Mouse (Mus musculus) brain, embryonic 18.5 days (tissue): ENCODE results near the gene Ccer2.

Experiments
- DNase-seq: peaks from one replicate; pipeline ENCODE4 v3.0.0-alpha.2; 2012; ENCODE audit warnings: low read depth, low spot score

The Ccer2 gene

GRCm38 (mm10) chr7:28749935-28750334, 6.0 kb upstream of the Ccer2 start:
- DNase-seq, result no peak

GRCm38 (mm10) chr7:28758623-28759022, 2.6 kb downstream of the Ccer2 start:
- no peak for DNase-seq

GRCm38 (mm10) chr7:28761907-28762306, 5.9 kb downstream of the Ccer2 start:
- DNase-seq, result no peak

- no peak for DNase-seq
Measured at GRCm38 (mm10) chr7:28765211-28765610, 9.2 kb downstream of the Ccer2 start.

DNA sequence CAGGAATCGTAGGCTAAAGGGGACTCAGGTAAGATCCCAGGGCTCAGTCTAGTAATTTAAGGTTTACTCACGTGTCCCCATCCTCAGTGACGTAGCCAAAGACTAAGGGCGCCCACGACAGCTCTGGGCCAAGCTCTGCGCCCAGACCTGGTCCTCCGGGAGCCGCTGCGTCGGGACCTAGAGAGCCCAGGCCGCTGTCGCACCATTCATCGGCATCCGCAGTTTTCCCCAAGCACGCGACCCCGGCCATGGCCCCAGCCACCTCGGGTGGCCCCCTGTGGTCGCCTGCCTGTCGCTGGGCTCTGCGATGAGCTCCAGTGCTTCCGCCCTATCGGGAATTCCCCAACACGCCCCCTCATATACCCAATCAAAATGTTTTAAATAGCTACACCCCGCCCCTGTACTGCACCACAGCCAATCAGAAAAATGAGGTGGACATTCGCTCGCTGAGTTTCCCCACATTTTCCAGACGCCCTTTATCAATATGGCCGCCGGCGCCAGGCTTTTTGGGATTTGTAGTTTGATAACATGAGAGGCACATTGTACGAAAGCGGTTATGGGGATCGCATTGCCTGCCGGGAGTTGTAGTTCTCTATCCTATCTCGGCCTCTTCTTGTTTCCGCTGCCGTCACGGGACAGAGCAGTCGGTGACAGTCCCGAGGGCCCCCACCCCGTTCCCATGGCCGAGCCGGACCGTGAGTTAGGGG, 10.4 kb downstream of the Ccer2 start, which contains the start of gene Sirt2:
Gene Sirt2, plus strand, starts transcription at position 563 of the 707 bp plus-strand sequence.
- DNase-seq, result peak; percentile 98

DNA sequence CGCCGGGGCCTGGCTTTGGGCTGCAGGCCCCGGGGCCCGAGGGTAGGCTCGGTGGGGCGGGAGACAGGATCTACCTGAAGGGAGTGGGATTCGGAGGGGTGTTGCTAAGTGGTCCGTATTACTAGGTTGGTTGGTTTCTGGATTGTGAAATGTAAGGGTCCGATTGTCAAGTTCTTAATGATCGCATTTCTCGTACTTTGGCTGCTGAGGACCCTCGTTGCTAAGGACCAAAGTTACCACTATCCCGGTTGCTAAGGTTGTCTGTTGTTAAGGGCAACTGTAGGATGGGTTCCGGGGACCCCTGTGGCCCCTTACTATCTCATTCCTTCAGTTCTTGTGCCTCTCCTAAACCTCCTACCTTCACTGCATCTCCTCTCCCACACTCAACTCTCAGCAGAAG, 10.9 kb downstream of the Ccer2 start:
- DNase-seq, result no peak

DNA sequence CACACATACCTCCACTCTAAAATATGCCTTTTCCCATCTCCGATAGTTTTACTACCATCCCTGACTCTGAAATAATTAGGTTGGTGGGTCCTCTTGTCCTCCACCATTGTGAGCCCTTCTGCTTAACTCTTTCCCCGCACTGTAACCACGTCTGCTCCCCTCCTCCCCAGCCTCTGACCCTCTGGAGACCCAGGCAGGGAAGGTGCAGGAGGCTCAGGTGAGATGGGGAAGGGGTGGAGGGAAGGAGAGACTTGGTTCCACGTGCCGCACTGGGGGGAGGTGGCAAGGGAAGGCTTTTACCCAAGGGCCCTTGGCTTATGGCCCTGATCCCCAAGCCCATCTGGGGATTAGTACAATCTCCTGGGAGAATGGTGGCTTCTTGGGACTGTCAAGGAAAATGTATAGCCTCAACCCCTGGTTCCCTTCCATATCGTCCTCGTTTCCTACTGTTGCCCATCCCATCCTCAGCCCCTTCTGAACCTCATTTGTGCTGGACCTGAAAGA, 11.5 kb downstream of the Ccer2 start, which contains the start of gene Nfkbib:
Gene Nfkbib, minus strand, starts transcription at position 51 of the 504 bp plus-strand sequence.
- no peak for DNase-seq

GRCm38 (mm10) chr7:28769414-28769958, 13.5 kb downstream of the Ccer2 start:
- DNase-seq, result no peak

DNA sequence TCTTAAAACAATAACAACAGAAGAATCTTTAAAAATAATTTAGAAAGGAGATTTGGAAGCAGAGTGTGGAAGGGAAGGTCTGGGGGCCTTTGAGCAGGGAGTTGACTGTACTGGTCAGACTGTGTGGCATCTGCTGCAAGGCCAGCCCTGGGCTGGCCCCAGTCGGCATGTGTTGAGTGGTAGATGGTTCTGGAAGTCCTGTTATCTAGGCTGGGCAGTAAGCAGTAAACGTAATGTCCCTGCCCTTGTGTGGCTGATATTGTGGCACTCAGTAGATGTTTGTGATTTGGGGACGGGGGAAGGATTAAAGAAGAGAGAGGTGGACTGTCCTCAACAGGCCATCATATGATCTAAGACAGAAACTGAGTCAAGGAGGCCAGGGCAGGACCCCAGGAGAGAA, 14.3 kb downstream of the Ccer2 start:
- no peak for DNase-seq

DNA sequence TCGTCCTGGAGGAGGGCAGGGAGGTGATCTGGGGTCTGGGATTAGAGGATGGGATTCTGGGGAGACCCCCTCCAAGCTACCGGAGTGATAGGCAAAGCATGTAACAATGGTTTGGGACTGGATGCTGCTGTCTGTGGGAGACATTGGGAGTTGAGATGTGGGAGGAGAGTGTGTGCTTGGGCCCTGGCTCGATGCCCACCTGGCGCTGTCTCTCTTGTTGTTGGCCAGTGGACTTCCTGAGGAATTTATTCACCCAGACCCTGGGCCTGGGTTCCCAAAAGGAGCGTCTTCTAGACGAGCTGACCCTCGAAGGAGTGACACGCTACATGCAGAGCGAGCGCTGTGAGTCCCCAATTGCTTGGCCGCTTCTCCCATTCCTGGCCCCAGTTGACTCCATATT, 15.9 kb downstream of the Ccer2 start:
- DNase-seq, result no peak

GRCm38 (mm10) chr7:28773163-28773562, 17.2 kb downstream of the Ccer2 start:
- DNase-seq, result no peak

DNA sequence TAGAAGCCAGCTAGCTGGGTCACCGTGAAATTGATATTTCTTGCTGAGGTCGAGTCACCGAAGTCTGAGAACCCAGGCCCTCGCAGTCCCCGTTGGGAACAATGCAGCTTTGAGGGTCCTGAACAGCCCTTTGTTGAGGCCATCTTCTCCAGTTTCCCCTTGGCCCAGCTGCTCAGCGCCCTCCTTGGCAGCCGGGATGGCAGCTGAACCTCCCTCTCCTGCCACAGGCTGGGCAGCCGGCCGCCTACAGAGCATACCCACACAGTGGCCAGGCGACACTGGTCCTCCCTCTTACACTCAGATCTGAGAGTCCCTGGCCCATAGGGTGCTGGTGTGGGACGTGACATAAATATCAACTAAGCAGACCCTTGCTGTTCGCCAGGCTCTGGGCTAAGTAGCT, 18.2 kb downstream of the Ccer2 start:
- DNase-seq, result no peak

DNA sequence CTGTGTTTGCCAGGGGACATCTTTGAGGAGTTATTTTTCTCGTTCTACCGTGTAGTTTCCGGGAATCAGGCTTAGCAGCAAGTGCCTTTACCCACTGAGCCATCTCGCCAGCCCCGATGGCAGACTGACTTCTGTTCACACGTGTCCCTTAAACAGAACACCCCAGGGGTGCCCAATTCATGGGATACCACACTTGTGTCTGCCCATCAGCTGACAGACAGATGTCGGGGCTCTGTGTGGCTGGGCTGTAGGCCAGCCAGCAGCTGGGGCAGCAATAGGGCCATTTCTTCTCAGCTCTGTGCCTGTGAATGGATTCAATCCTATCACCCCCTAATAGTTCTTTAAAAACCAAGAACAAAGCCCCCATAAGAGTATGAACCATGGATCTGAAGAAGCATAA, 19.2 kb downstream of the Ccer2 start:
- DNase-seq, result no peak

- no peak for DNase-seq
Measured at GRCm38 (mm10) chr7:28778825-28779224, 22.9 kb downstream of the Ccer2 start.

GRCm38 (mm10) chr7:28780067-28780658, 24.2 kb downstream of the Ccer2 start:
- peak; percentile 37 for DNase-seq

GRCm38 (mm10) chr7:28780857-28781256, 24.9 kb downstream of the Ccer2 start:
- DNase-seq, result no peak

- no peak for DNase-seq
Measured at GRCm38 (mm10) chr7:28781261-28781663, 25.3 kb downstream of the Ccer2 start.

GRCm38 (mm10) chr7:28785161-28785560, 29.2 kb downstream of the Ccer2 start:
- no peak for DNase-seq

GRCm38 (mm10) chr7:28787884-28788283, 31.9 kb downstream of the Ccer2 start:
- DNase-seq, result no peak

DNA sequence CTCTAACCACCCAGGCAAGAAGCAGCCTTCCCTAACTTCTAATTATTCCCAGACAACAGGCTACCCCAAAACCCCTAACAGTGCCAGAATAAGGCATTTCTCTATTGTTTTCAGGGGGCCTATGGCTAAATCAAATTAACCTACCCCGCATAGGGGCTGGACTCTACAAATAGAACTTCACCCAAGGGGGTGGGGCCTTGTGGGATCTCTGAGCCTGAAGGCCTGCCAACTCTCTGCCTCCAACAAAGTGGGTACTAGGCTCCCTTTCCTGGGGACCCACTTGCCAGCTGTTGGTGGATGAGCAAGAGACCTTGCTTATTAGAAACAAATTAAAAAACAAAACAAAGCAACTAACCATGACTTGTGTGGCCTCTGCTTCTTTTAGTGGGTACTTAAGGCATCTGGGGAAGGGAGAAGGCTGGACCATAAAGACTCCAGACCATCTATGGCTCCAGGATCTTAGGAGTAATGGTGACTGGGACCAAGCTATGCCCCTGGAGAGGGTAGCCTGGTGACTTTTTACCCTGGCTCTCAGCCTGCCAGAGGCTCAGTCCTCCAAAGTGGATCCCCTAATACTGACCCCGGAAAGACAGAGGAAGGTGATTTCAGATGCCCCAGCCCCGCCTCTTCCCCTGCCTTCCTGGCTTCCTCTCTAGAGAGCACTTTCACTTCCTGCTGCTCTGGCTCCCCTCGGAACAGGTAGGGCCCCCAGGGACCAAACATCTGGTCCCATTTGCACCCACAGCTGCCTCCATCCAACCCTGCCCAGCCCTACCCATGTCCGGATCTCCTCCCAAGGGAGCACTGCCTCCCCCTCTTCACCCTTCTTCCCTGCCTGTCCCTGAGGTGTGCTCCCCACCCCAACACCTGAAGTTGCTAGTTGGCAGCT, 32.6 kb downstream of the Ccer2 start, which contains the start of gene Rinl:
Gene Rinl, plus strand, starts transcription at position 663 of the 889 bp plus-strand sequence.
- no peak for DNase-seq

- no peak for DNase-seq
Measured at GRCm38 (mm10) chr7:28789235-28789634, 33.3 kb downstream of the Ccer2 start.
